Mouse (Mus musculus): Measurements from ENCODE around the gene Cdk2. TPM values are rescaled to one million over a fixed set of nuclear protein-coding genes. Genes with fewer than 3 reads are reported as not detected.
A peak's percentile ranks its signal among the peaks of the same experiment; 100 is the strongest.
"Not testable (repeated sequence)": the region's sequence is repeated elsewhere in the genome, so short reads cannot be mapped to it uniquely, and the experiment has no call there.

The Cdk2 gene
- polyA plus RNA-seq, 1 experiment from 2014 or later = 105 TPM

GRCm38 (mm10) chr10:128742616-128743015, 37.8 kb upstream of the Cdk2 start:
- peaks cover 20% of the 10 kb centered on the region for H3K4me1 ChIP-seq
- WGBS = 41% methylated on average over 4 of the region's 4 CpGs
- H3K27ac ChIP-seq (replicated peaks) = peak overlapping the region; percentile 86
- no peaks in the 10 kb centered on the region for H3K36me3 ChIP-seq
- peak overlapping the region; percentile 79 for H3K4me2 ChIP-seq (replicated peaks)
- no peak for ATAC-seq (ENCODE audit: insufficient number of reproducible peaks, low FRiP score, low TSS enrichment, low read depth)
- peak overlapping the region; percentile 70 for H3K4me3 ChIP-seq (replicated peaks)
- no peaks in the 10 kb centered on the region for H3K27me3 ChIP-seq
- H3K9ac ChIP-seq = no peak overlapping the region
- no peaks in the 10 kb centered on the region for H3K9me3 ChIP-seq (replicated peaks)

- no peak overlapping the region for H3K27ac ChIP-seq (replicated peaks)
- H3K9me3 ChIP-seq (replicated peaks) = no peaks in the 10 kb centered on the region
- ATAC-seq (ENCODE audit: insufficient number of reproducible peaks, low FRiP score, low TSS enrichment, low read depth) = no peak
- no peak overlapping the region for H3K4me3 ChIP-seq (replicated peaks)
- H3K4me2 ChIP-seq (replicated peaks) = no peak overlapping the region
- H3K4me1 ChIP-seq = peaks cover 20% of the 10 kb centered on the region
- 68% methylated on average over 2 of the region's 2 CpGs for WGBS
- no peak overlapping the region for H3K9ac ChIP-seq
- H3K27me3 ChIP-seq = no peaks in the 10 kb centered on the region
- H3K36me3 ChIP-seq = peaks cover 3% of the 10 kb centered on the region; the same call in 1 of the 2 replicates
Measured at GRCm38 (mm10) chr10:128740296-128740695, 35.5 kb upstream of the Cdk2 start.

GRCm38 (mm10) chr10:128737435-128737834, 32.6 kb upstream of the Cdk2 start:
- Histone ChIP-seq H3K9me3 (replicated peaks) (no peaks in the 10 kb centered on the region), H3K4me3 (replicated peaks) (no peak overlapping the region)
- 4% methylated on average over 15 of the region's 15 CpGs for WGBS

GRCm38 (mm10) chr10:128731992-128732391, 27.2 kb upstream of the Cdk2 start:
- H3K9ac ChIP-seq = no peak overlapping the region
- H3K27ac ChIP-seq (replicated peaks) = no peak overlapping the region
- no peaks in the 10 kb centered on the region for H3K27me3 ChIP-seq
- no peak for ATAC-seq (ENCODE audit: insufficient number of reproducible peaks, low FRiP score, low TSS enrichment, low read depth)
- peaks cover 3% of the 10 kb centered on the region; the same call in 1 of the 2 replicates for H3K4me1 ChIP-seq
- H3K9me3 ChIP-seq (replicated peaks) = no peaks in the 10 kb centered on the region
- H3K4me3 ChIP-seq (replicated peaks) = no peak overlapping the region
- H3K36me3 ChIP-seq = peaks cover 55% of the 10 kb centered on the region
- H3K4me2 ChIP-seq (replicated peaks) = no peak overlapping the region

More at GRCm38 (mm10) chr10:128737435-128737834, 32.6 kb upstream of the Cdk2 start:
- H3K27ac ChIP-seq (replicated peaks) = no peak overlapping the region
- no peak overlapping the region for H3K9ac ChIP-seq
- peaks cover 4% of the 10 kb centered on the region; the same call in 1 of the 2 replicates for H3K4me1 ChIP-seq
- 0 out of 2 replicates have a peak, but pooled peaks have one; percentile 11 for ATAC-seq (ENCODE audit: insufficient number of reproducible peaks, low FRiP score, low TSS enrichment, low read depth)
- H3K4me2 ChIP-seq (replicated peaks) = peak overlapping the region; percentile 34
- H3K27me3 ChIP-seq = no peaks in the 10 kb centered on the region
- peaks cover 24% of the 10 kb centered on the region for H3K36me3 ChIP-seq

GRCm38 (mm10) chr10:128731002-128731433, 26.2 kb upstream of the Cdk2 start:
- no peak overlapping the region; the same call in 1 of the 2 replicates for H3K4me2 ChIP-seq (replicated peaks)
- 22% methylated on average over 10 of the region's 10 CpGs for WGBS
- H3K4me3 ChIP-seq (replicated peaks) = no peak overlapping the region
- no peaks in the 10 kb centered on the region for H3K9me3 ChIP-seq (replicated peaks)
- peaks cover 52% of the 10 kb centered on the region for H3K36me3 ChIP-seq
- no peak for ATAC-seq (ENCODE audit: insufficient number of reproducible peaks, low FRiP score, low TSS enrichment, low read depth)
- no peak overlapping the region for H3K9ac ChIP-seq
- H3K27me3 ChIP-seq = no peaks in the 10 kb centered on the region
- H3K27ac ChIP-seq (replicated peaks) = no peak overlapping the region
- peaks cover 3% of the 10 kb centered on the region; the same call in 1 of the 2 replicates for H3K4me1 ChIP-seq

- Histone ChIP-seq H3K4me1 (peaks cover 3% of the 10 kb centered on the region; the same call in 1 of the 2 replicates), H3K4me3 (replicated peaks) (no peak overlapping the region), H3K9ac (no peak overlapping the region), H3K9me3 (replicated peaks) (no peaks in the 10 kb centered on the region), H3K27me3 (no peaks in the 10 kb centered on the region), H3K36me3 (peaks cover 37% of the 10 kb centered on the region), H3K27ac (replicated peaks) (no peak overlapping the region), H3K4me2 (replicated peaks) (no peak overlapping the region)
- no peak for ATAC-seq (ENCODE audit: insufficient number of reproducible peaks, low FRiP score, low TSS enrichment, low read depth)
- WGBS = 77% methylated on average over 5 of the region's 5 CpGs
Measured at GRCm38 (mm10) chr10:128728059-128728458, 23.2 kb upstream of the Cdk2 start.

GRCm38 (mm10) chr10:128725466-128725865, 20.6 kb upstream of the Cdk2 start:
- not testable (repeated sequence) for H3K4me1 ChIP-seq; H3K4me3 ChIP-seq (replicated peaks); ATAC-seq (ENCODE audit: insufficient number of reproducible peaks, low FRiP score, low TSS enrichment, low read depth); H3K9ac ChIP-seq; H3K9me3 ChIP-seq (replicated peaks); H3K27ac ChIP-seq (replicated peaks); H3K4me2 ChIP-seq (replicated peaks); H3K27me3 ChIP-seq
- 81% methylated on average over 3 of the region's 4 CpGs for WGBS
- peaks cover 26% of the 10 kb centered on the region for H3K36me3 ChIP-seq

- Histone ChIP-seq H3K36me3 (peaks cover 10% of the 10 kb centered on the region; the same call in 1 of the 2 replicates), H3K4me3 (replicated peaks) (no peak overlapping the region), H3K27ac (replicated peaks) (no peak overlapping the region), H3K9ac (no peak overlapping the region), H3K9me3 (replicated peaks) (no peaks in the 10 kb centered on the region), H3K4me2 (replicated peaks) (no peak overlapping the region), H3K27me3 (no peaks in the 10 kb centered on the region), H3K4me1 (no peaks in the 10 kb centered on the region)
- WGBS = 81% methylated on average over 19 of the region's 19 CpGs
- 0 out of 2 replicates have a peak, but pooled peaks have one; percentile 47 for ATAC-seq (ENCODE audit: insufficient number of reproducible peaks, low FRiP score, low TSS enrichment, low read depth)
Measured at GRCm38 (mm10) chr10:128715559-128716537, 11.0 kb upstream of the Cdk2 start.

GRCm38 (mm10) chr10:128711318-128711717, 6.5 kb upstream of the Cdk2 start:
- H3K27ac ChIP-seq (replicated peaks); H3K4me1 ChIP-seq; H3K4me3 ChIP-seq (replicated peaks); H3K36me3 ChIP-seq; H3K27me3 ChIP-seq; H3K9me3 ChIP-seq (replicated peaks); H3K9ac ChIP-seq; H3K4me2 ChIP-seq (replicated peaks); ATAC-seq (ENCODE audit: insufficient number of reproducible peaks, low FRiP score, low TSS enrichment, low read depth): not testable (repeated sequence)
- 92% methylated on average over 7 of the region's 7 CpGs for WGBS

GRCm38 (mm10) chr10:128705317-128705693, 474 bp upstream of the Cdk2 start:
- Histone ChIP-seq H3K27ac (replicated peaks) (peak overlapping the region; percentile 98), H3K4me1 (peaks cover 30% of the 10 kb centered on the region), H3K27me3 (no peaks in the 10 kb centered on the region), H3K9ac (peak overlapping the region; percentile 26), H3K36me3 (peaks cover 25% of the 10 kb centered on the region), H3K9me3 (replicated peaks) (no peaks in the 10 kb centered on the region), H3K4me2 (replicated peaks) (peak overlapping the region; percentile 69), H3K4me3 (replicated peaks) (peak overlapping the region; percentile 75)
- 5% methylated on average over 11 of the region's 11 CpGs for WGBS
- ATAC-seq (ENCODE audit: insufficient number of reproducible peaks, low FRiP score, low TSS enrichment, low read depth) = 0 out of 2 replicates have a peak, but pooled peaks have one; percentile 13

- H3K9me3 ChIP-seq (replicated peaks) = no peaks in the 10 kb centered on the region
- peaks cover 30% of the 10 kb centered on the region for H3K4me1 ChIP-seq
- H3K27me3 ChIP-seq = no peaks in the 10 kb centered on the region
- H3K4me2 ChIP-seq (replicated peaks) = peak within 1 kb of the TSS; percentile 69
- peak within 1 kb of the TSS; percentile 98 for H3K27ac ChIP-seq (replicated peaks)
- H3K4me3 ChIP-seq (replicated peaks) = peak within 1 kb of the TSS; percentile 75
- peak within 1 kb of the TSS; percentile 88 for H3K9ac ChIP-seq
- WGBS = 11% methylated on average over 4 of the region's 4 CpGs
- no peak for ATAC-seq (ENCODE audit: insufficient number of reproducible peaks, low FRiP score, low TSS enrichment, low read depth)
- H3K36me3 ChIP-seq = peaks cover 39% of the 10 kb centered on the region
Measured at GRCm38 (mm10) chr10:128703895-128704294, 936 bp downstream of the Cdk2 start, which contains the start of gene Pmel. Pmel (plus strand) TSS chr10:128704195.

Measured in embryonic facial prominence, embryonic 15.5 days (tissue).